Mouse (Mus musculus) forebrain, embryonic 12.5 days (tissue): ENCODE results near the gene Arhgap30. TPM values are rescaled to one million over a fixed set of nuclear protein-coding genes. Genes with fewer than 3 reads are reported as not detected.

Source experiments
- ATAC-seq: fragments of 200-750 bp; cut with Nextera tagmentation; 2 replicates; pipeline ENCODE4 v1.8.0; 2017; ENCODE audit warnings: moderate TSS enrichment; ENCODE audit not compliant: low FRiP score
- H3K27ac ChIP-seq: fragments of 300-500 bp; sonication (generic); 2 replicates; pipeline ENCODE4 v1.5.1; 2016; ENCODE audit warnings: mild to moderate bottlenecking
- H3K27me3 ChIP-seq: fragments of 300-500 bp; sonication (generic); 2 replicates; pipeline ENCODE4 v1.6.1; 2016; ENCODE audit warnings: mild to moderate bottlenecking
- H3K36me3 ChIP-seq: fragments of 300-500 bp; sonication (generic); replicated peaks from 2 replicates; pipeline ENCODE4 v1.6.1; 2016; ENCODE audit warnings: mild to moderate bottlenecking
- H3K4me1 ChIP-seq: fragments of 300-500 bp; sonication (generic); 2 replicates; pipeline ENCODE4 v1.6.1; 2016
- H3K4me2 ChIP-seq: fragments of 300-500 bp; sonication (generic); 2 replicates; pipeline ENCODE4 v1.6.1; 2016; ENCODE audit warnings: mild to moderate bottlenecking, moderate library complexity
- H3K4me3 ChIP-seq: fragments of 300-500 bp; sonication (generic); replicated peaks from 2 replicates; pipeline ENCODE4 v1.5.1; 2016; ENCODE audit warnings: mild to moderate bottlenecking
- H3K9ac ChIP-seq: fragments of 300-500 bp; sonication (generic); 2 replicates; pipeline ENCODE4 v1.6.1; 2016; ENCODE audit warnings: mild to moderate bottlenecking
- H3K9me3 ChIP-seq: fragments of 300-500 bp; sonication (generic); 2 replicates; pipeline ENCODE4 v1.6.1; 2016
- WGBS: fragments of 180-500 bp; shearing (Covaris S2); methylation state at CpG from one replicate; pipeline ENCODE4 v1.1.7; 2016; 5-methylcytosine and 5-hydroxymethylcytosine counted together
- polyA plus RNA-seq: library from polyadenylated mRNA; unstranded; fragments of >200 nt; fragmentation: Nextera tagmentation; extraction: Ambion mirVana; gene quantifications from 2 replicates; pipeline ENCODE4 v1.2.1, GENCODE M21; 2016

Gene Arhgap30
- polyA plus RNA-seq: 0.69 and 0.75 TPM in 2 replicates

- ATAC-seq: no peak
- 84% methylated on average over 15 of the region's 15 CpGs for WGBS
Measured at GRCm38 (mm10) chr1:171388376-171389102, at the start of gene Arhgap30. Gene Arhgap30, plus strand, starts transcription at chr1:171388954.

DNA sequence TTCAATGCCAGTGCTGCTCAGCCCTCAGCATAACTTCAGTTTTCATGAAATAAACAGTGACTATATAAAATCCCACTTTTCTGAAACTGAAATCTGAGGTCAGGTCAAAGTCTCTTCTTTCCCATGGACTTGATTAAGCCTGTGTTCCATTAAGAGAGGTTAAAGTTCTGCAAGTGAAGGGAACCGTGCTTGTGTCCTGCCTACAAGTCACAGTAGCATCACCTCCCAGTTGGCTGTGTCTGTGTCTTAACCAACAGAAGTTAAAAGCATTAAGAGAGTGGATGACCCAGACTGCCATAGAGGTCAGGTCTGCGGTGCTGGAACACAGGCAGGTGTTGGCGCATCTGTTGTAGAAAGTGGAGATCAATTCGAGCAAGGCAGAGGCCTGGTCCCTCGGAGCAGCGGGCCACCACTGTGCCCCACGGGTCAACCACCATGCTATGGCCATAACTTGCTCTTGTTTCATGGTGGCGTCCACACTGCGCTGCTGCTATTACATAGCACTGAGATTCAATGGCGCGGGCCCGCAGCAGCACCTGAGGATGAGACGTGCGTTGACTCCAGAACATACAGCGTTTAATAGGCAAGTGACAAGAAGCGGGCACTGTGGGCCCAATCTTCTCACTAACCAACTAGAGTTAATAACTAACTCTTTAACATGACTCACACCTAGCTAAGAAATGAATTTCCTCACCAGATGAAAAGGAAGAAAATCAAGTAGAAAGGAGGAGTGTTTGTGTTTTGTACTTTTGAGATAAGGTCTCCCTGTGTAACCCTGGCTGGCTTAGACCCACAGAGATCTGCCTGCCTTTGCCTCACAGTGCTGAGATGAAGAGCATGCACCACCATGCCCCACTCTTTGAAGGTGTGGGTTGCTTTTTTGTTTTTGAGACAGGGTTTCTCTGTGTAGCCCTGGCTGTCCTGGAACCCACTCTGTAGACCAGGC is 46.2 kb upstream of the Arhgap30 start:
- WGBS: 93% methylated on average over 16 of the region's 16 CpGs
- peaks cover 62% of the 10 kb centered on the region for H3K36me3 ChIP-seq

More at GRCm38 (mm10) chr1:171388376-171389102, at the start of gene Arhgap30:
- no peaks in the 10 kb centered on the region for H3K36me3 ChIP-seq
- no peak within 1 kb of the TSS for H3K9ac ChIP-seq
- no peak within 1 kb of the TSS for H3K27ac ChIP-seq
- no peak within 1 kb of the TSS for H3K4me3 ChIP-seq
- no peak within 1 kb of the TSS for H3K4me2 ChIP-seq
- H3K9me3 ChIP-seq: no peaks in the 10 kb centered on the region
- no peaks in the 10 kb centered on the region for H3K4me1 ChIP-seq
- H3K27me3 ChIP-seq: peaks cover 14% of the 10 kb centered on the region; the same call in 1 of the 2 replicates

GRCm38 (mm10) chr1:171343922-171344677 is 44.7 kb upstream of the Arhgap30 start:
- Histone ChIP-seq H3K4me3 (no peak overlapping the region), H3K4me2 (no peak overlapping the region; the same call in 1 of the 2 replicates), H3K9me3 (no peaks in the 10 kb centered on the region), H3K27me3 (no peaks in the 10 kb centered on the region), H3K27ac (no peak overlapping the region), H3K9ac (no peak overlapping the region), H3K36me3 (peaks cover 47% of the 10 kb centered on the region), H3K4me1 (peaks cover 29% of the 10 kb centered on the region)
- WGBS: 82% methylated on average over 9 of the region's 9 CpGs
- no peak for ATAC-seq

More for the DNA sequence above, 46.2 kb upstream of the Arhgap30 start:
- H3K9ac ChIP-seq: no peak overlapping the region
- H3K27ac ChIP-seq: no peak overlapping the region
- H3K4me1 ChIP-seq: peaks cover 29% of the 10 kb centered on the region
- H3K4me3 ChIP-seq: no peak overlapping the region
- no peaks in the 10 kb centered on the region for H3K27me3 ChIP-seq
- H3K9me3 ChIP-seq: no peaks in the 10 kb centered on the region
- no peak overlapping the region for H3K4me2 ChIP-seq
- no peak for ATAC-seq

DNA sequence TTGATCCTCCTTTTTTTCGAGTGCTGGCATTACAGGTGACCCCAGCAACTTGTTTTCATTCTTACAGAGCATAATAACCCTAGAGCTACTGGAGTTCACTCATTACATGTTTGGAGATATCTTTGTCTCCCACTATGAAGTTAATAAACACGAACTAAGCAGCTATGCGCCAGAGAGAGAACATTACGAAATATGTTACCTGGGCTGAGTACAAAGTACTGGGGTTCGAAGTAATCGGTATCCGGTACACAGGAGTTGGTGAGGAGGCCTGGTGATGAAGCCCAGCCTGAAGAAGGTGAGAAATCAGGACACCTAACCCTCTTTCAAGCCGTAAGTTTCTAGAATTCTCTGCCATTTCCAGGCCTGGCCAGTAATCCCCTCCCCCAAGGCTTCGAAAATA is 44.0 kb upstream of the Arhgap30 start:
- Histone ChIP-seq H3K9ac (peak overlapping the region; percentile 82), H3K36me3 (peaks cover 40% of the 10 kb centered on the region), H3K4me2 (peak overlapping the region; percentile 79), H3K27me3 (no peaks in the 10 kb centered on the region), H3K27ac (no peak overlapping the region), H3K9me3 (no peaks in the 10 kb centered on the region), H3K4me3 (peak overlapping the region; percentile 91), H3K4me1 (peaks cover 29% of the 10 kb centered on the region)
- WGBS: 79% methylated on average over 9 of the region's 9 CpGs
- 0 out of 2 replicates have a peak, but pooled peaks have one; percentile 15 for ATAC-seq

- Histone ChIP-seq H3K27ac (peak within 1 kb of the TSS; percentile 73), H3K27me3 (no peaks in the 10 kb centered on the region)
- 2% methylated on average over 53 of the region's 53 CpGs for WGBS
Measured at GRCm38 (mm10) chr1:171345225-171346094, 43.3 kb upstream of the Arhgap30 start, which contains the start of the genes Nit1 and Pfdn2. Gene Nit1, minus strand, starts transcription at chr1:171345646. Gene Pfdn2, plus strand, starts transcription at chr1:171345670.

DNA sequence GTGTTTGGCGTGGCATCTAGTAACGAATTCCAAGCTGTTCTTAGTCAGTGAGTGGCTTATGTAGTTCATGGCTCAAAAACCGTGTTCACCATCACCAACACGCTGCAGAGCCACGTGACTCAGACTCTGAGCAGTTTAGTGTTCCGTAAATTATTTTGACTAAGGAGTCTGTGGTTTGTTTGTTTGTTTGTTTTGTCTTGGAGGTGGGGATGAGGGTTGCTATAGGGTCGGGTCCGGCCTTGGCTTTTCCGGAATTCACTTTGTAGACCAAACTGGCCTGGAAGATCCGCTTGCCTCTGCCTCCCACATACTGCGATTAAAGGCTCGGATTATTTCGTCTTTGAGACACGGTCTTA is 42.7 kb upstream of the Arhgap30 start:
- peak overlapping the region; percentile 82 for H3K9ac ChIP-seq

More at GRCm38 (mm10) chr1:171345225-171346094, 43.3 kb upstream of the Arhgap30 start, which contains the start of the genes Nit1 and Pfdn2:
- ATAC-seq: peak; percentile 94
- H3K4me2 ChIP-seq: peak within 1 kb of the TSS; percentile 79
- no peaks in the 10 kb centered on the region for H3K9me3 ChIP-seq
- peaks cover 33% of the 10 kb centered on the region for H3K36me3 ChIP-seq
- H3K4me1 ChIP-seq: peaks cover 29% of the 10 kb centered on the region
- peak within 1 kb of the TSS; percentile 82 for H3K9ac ChIP-seq
- peak within 1 kb of the TSS; percentile 91 for H3K4me3 ChIP-seq

GRCm38 (mm10) chr1:171348665-171349064 is 40.1 kb upstream of the Arhgap30 start:
- Histone ChIP-seq H3K27ac (no peak overlapping the region), H3K27me3 (no peaks in the 10 kb centered on the region), H3K9me3 (no peaks in the 10 kb centered on the region), H3K36me3 (0 out of 2 replicates have a peak, but pooled peaks cover 2% of the 10 kb centered on the region), H3K9ac (no peak overlapping the region), H3K4me1 (peaks cover 26% of the 10 kb centered on the region), H3K4me3 (no peak overlapping the region), H3K4me2 (no peak overlapping the region)
- no peak for ATAC-seq
- WGBS: 93% methylated on average over 3 of the region's 3 CpGs

More for the DNA sequence above, 42.7 kb upstream of the Arhgap30 start:
- peak overlapping the region; percentile 91 for H3K4me3 ChIP-seq
- H3K27ac ChIP-seq: 0 out of 2 replicates have a peak overlapping the region, but pooled peaks have one; percentile 31
- H3K36me3 ChIP-seq: peaks cover 27% of the 10 kb centered on the region
- H3K4me1 ChIP-seq: peaks cover 29% of the 10 kb centered on the region
- H3K4me2 ChIP-seq: peak overlapping the region; percentile 79
- no peaks in the 10 kb centered on the region for H3K9me3 ChIP-seq
- under 1% methylated on average over 14 of the region's 14 CpGs for WGBS
- H3K27me3 ChIP-seq: no peaks in the 10 kb centered on the region
- 0 out of 2 replicates have a peak, but pooled peaks have one; percentile 7 for ATAC-seq

DNA sequence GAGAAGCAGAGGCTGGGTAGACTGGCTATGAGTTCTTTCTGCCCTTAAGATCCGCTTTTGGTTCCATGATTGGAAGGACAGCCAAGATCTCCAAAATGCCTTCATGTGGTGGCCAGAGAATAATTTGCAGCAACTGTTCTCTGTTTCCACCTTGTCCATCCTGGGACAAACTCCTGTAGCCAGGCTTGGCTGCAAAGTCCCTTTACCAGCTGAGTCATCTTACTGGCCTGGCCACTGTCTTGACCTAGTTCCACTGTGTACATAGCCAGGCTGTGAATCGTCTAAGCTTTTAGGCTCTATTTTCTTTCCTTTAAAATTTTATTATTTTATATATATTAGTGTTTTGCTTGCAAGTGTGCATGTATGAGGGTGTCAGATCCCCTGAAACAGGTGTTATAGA is 39.5 kb upstream of the Arhgap30 start:
- no peaks in the 10 kb centered on the region for H3K36me3 ChIP-seq
- H3K4me3 ChIP-seq: no peak overlapping the region
- no peak overlapping the region for H3K27ac ChIP-seq
- H3K4me1 ChIP-seq: peaks cover 22% of the 10 kb centered on the region
- H3K9me3 ChIP-seq: no peaks in the 10 kb centered on the region
- WGBS: 96% methylated on average over 2 of the region's 2 CpGs
- no peak for ATAC-seq
- no peak overlapping the region for H3K9ac ChIP-seq
- no peaks in the 10 kb centered on the region for H3K27me3 ChIP-seq
- H3K4me2 ChIP-seq: no peak overlapping the region

GRCm38 (mm10) chr1:171355812-171356340 is 32.9 kb upstream of the Arhgap30 start:
- Histone ChIP-seq H3K4me2 (no peak overlapping the region), H3K27ac (no peak overlapping the region), H3K4me3 (no peak overlapping the region), H3K27me3 (no peaks in the 10 kb centered on the region), H3K4me1 (peaks cover 6% of the 10 kb centered on the region), H3K9me3 (no peaks in the 10 kb centered on the region), H3K36me3 (peaks cover 21% of the 10 kb centered on the region), H3K9ac (no peak overlapping the region)
- 71% methylated on average over 5 of the region's 5 CpGs for WGBS
- no peak for ATAC-seq

- Histone ChIP-seq H3K27me3 (no peaks in the 10 kb centered on the region), H3K4me1 (peaks cover 10% of the 10 kb centered on the region), H3K9me3 (no peaks in the 10 kb centered on the region), H3K9ac (no peak overlapping the region), H3K4me2 (no peak overlapping the region), H3K36me3 (peaks cover 21% of the 10 kb centered on the region), H3K27ac (no peak overlapping the region), H3K4me3 (no peak overlapping the region)
- ATAC-seq: no peak
- 92% methylated on average over 2 of the region's 2 CpGs for WGBS
Measured at GRCm38 (mm10) chr1:171356814-171357213, 31.9 kb upstream of the Arhgap30 start.

DNA sequence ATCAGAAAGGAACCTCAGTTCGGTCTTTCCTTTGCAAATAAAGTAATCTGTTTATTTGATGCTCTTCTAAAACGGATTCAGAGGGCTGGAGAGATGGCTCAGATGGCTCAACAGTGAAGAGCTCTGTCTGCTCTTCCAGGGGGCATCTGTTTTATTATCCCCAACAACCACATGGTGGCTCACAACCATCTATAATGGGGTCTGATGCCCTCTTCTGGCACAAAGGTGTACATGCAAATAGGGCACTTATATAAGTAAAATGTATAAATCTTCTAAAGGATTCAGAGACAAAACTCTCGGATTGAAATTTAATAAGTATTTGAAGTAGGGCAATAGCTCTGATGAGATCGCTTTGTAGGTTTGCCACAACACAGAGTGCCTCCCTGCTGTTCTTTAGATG is 30.3 kb upstream of the Arhgap30 start:
- no peak for ATAC-seq
- 78% methylated on average over 4 of the region's 4 CpGs for WGBS
- no peaks in the 10 kb centered on the region for H3K27me3 ChIP-seq

More for the DNA sequence above, 30.3 kb upstream of the Arhgap30 start:
- peaks cover 10% of the 10 kb centered on the region for H3K4me1 ChIP-seq
- no peak overlapping the region for H3K9ac ChIP-seq
- H3K4me3 ChIP-seq: no peak overlapping the region
- H3K9me3 ChIP-seq: no peaks in the 10 kb centered on the region
- no peak overlapping the region for H3K27ac ChIP-seq
- peaks cover 21% of the 10 kb centered on the region for H3K36me3 ChIP-seq
- no peak overlapping the region for H3K4me2 ChIP-seq
